Mouse (Mus musculus) limb, embryonic 12.5 days (tissue): ENCODE results near the gene Clybl. TPM values are rescaled to one million over a fixed set of nuclear protein-coding genes. Genes with fewer than 3 reads are reported as not detected.
A peak's percentile ranks its signal among the peaks of the same experiment; 100 is the strongest.

Experiments used
- ATAC-seq: fragments of 200-750 bp; cut with Nextera tagmentation; 2 replicates; pipeline ENCODE4 v1.8.0; 2017; ENCODE audit warnings: low read depth, moderate TSS enrichment; ENCODE audit not compliant: insufficient number of reproducible peaks, insufficient read depth, low FRiP score, low TSS enrichment
- H3K27ac ChIP-seq: fragments of 300-500 bp; sonication (generic); 2 replicates; pipeline ENCODE4 v1.5.1; 2016; ENCODE audit warnings: mild to moderate bottlenecking, moderate library complexity
- H3K27me3 ChIP-seq: fragments of 300-500 bp; sonication (generic); 2 replicates; pipeline ENCODE4 v1.6.1; 2016; ENCODE audit warnings: mild to moderate bottlenecking, moderate library complexity
- H3K36me3 ChIP-seq: fragments of 300-500 bp; sonication (generic); 2 replicates; pipeline ENCODE4 v1.6.1; 2016; ENCODE audit warnings: mild to moderate bottlenecking, moderate library complexity
- H3K4me1 ChIP-seq: fragments of 300-500 bp; sonication (generic); replicated peaks from 2 replicates; pipeline ENCODE4 v1.6.1; 2016
- H3K4me2 ChIP-seq: fragments of 300-500 bp; sonication (generic); 2 replicates; pipeline ENCODE4 v1.6.1; 2016; ENCODE audit warnings: mild to moderate bottlenecking, moderate library complexity
- H3K4me3 ChIP-seq: fragments of 300-500 bp; sonication (generic); replicated peaks from 2 replicates; pipeline ENCODE4 v1.5.1; 2016; ENCODE audit warnings: mild to moderate bottlenecking
- H3K9ac ChIP-seq: fragments of 300-500 bp; sonication (generic); replicated peaks from 2 replicates; pipeline ENCODE4 v1.6.1; 2016; ENCODE audit warnings: mild to moderate bottlenecking, moderate library complexity
- H3K9me3 ChIP-seq: fragments of 300-500 bp; sonication (generic); 2 replicates; pipeline ENCODE4 v1.6.1; 2016; ENCODE audit warnings: mild to moderate bottlenecking, moderate library complexity
- WGBS: fragments of 180-500 bp; shearing (Covaris S2); methylation state at CpG from one replicate; pipeline ENCODE4 v1.1.7; 2016; 5-methylcytosine and 5-hydroxymethylcytosine counted together
- polyA plus RNA-seq: library from polyadenylated mRNA; unstranded; fragments of >200 nt; fragmentation: Nextera tagmentation; extraction: Ambion mirVana; gene quantifications from 2 replicates; pipeline ENCODE4 v1.2.1, GENCODE M21; 2016

Gene Clybl
- polyA plus RNA-seq, 1 experiment from 2014 or later = 16.8 TPM

DNA sequence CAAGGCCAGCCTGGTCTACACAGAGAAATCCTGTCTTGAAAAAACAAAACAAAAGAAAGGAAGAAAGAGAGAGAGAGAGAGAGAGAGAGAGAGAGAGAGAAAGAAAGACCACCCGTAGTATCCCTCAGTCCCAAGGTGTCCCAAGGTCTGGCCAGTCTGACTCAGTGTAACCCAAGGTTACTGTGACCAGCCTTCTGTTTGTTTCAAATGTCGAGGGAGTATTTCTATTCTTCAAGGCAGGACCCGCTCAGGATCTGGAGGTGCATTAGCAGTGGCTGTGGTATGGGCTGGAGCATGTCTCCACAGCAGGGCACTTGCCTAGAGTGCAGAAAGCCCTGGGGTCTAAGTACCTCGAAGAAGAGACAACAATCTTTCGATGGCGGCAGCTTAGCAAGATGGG lies 15.3 kb downstream of the Clybl start:
- Histone ChIP-seq H3K27ac (no peak overlapping the region), H3K4me3 (no peak overlapping the region), H3K36me3 (no peaks in the 10 kb centered on the region), H3K4me2 (no peak overlapping the region), H3K27me3 (peaks cover 22% of the 10 kb centered on the region), H3K9me3 (peaks cover 17% of the 10 kb centered on the region), H3K9ac (no peak overlapping the region), H3K4me1 (peaks cover 21% of the 10 kb centered on the region)
- ATAC-seq = no peak
- WGBS = 84% methylated on average over 6 of the region's 6 CpGs

DNA sequence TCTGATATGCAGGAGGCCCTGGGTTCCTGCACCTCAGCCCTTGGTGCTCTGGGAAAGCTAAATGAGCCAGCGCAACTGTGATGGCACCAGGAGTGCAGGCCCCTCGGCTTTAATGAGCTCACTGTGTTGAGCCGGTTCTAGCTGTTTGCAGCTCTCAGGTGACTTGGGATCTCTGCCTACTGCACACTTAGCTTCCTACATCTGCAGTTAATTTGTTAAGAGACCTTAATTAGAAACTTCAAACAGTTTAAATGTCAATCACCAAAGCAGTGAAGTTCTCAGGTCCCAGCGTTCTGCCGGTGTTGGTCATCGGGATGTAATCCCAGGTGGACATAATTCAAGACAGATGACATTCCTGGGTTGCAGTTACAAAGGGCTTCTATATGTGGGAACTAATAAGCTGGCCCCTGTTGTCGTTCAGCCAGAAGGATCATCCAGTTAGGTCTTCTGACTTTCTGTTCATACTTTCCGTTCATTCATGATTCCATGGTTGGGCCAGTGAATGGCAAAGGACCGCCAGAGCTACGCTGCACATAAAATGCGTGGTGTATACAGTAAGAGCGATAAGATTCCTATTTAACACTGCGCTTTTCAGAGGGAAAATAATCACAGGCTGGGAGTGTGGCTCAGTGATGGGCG lies 18.9 kb downstream of the Clybl start:
- Histone ChIP-seq H3K4me1 (peaks cover 42% of the 10 kb centered on the region), H3K9me3 (peaks cover 12% of the 10 kb centered on the region), H3K27me3 (peaks cover 28% of the 10 kb centered on the region), H3K9ac (no peak overlapping the region), H3K4me2 (peak overlapping the region; percentile 32), H3K27ac (peak overlapping the region; percentile 56), H3K36me3 (no peaks in the 10 kb centered on the region), H3K4me3 (no peak overlapping the region)
- 15% methylated on average over 14 of the region's 14 CpGs for WGBS
- ATAC-seq = peak; percentile 49; the same call in 1 of the 2 replicates

DNA sequence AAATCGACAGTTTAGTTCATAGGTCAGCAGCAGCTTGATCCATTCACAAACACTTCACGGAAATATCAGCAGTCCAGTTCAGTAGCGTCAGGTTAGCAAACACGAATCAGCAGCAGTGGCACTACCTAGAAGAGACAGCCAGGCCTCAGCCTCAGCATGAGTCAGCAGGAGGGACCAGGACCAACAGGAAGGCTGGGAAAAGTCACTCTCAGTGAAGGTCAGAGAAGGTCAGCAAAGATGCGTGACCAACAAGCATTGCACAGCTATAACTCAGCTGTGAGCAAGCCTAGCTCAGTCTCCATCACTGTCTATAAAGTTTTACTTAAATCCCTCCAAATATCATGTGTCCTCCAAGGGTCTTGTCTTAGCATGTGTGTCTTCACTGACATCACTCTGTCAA lies 27.7 kb downstream of the Clybl start:
- Histone ChIP-seq H3K4me1 (no peaks in the 10 kb centered on the region), H3K9me3 (no peaks in the 10 kb centered on the region), H3K27me3 (peaks cover 6% of the 10 kb centered on the region), H3K4me3 (no peak overlapping the region), H3K9ac (no peak overlapping the region), H3K36me3 (no peaks in the 10 kb centered on the region), H3K27ac (no peak overlapping the region), H3K4me2 (no peak overlapping the region)
- ATAC-seq = no peak
- WGBS = 79% methylated on average over 5 of the region's 5 CpGs

DNA sequence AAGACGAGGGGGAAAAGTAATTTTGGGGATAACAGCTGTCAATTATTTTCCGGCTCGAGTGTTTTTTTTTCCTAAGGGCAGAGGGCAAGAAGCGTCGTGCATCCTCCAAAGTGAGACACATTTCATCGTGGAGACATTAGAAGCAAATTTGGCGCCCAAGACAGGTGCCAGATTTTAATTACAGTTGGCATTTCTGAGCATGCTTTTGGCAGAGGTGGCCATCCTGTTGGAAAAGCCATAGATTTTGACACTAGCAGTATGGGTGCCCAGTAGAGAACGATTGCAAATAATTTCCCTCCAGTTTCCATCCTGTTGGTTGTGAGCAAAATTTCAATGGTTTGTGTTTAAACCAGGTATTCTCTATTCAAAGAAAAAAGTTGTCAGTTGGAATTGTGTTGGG lies 32.1 kb downstream of the Clybl start:
- no peaks in the 10 kb centered on the region; the same call in none of the 2 replicates for H3K27me3 ChIP-seq
- H3K9ac ChIP-seq = no peak overlapping the region
- no peak for ATAC-seq
- no peaks in the 10 kb centered on the region for H3K4me1 ChIP-seq
- H3K27ac ChIP-seq = no peak overlapping the region
- H3K4me2 ChIP-seq = no peak overlapping the region
- 76% methylated on average over 8 of the region's 8 CpGs for whole genome bisulfite sequencing
- H3K4me3 ChIP-seq = no peak overlapping the region
- H3K36me3 ChIP-seq = no peaks in the 10 kb centered on the region
- no peaks in the 10 kb centered on the region for H3K9me3 ChIP-seq

DNA sequence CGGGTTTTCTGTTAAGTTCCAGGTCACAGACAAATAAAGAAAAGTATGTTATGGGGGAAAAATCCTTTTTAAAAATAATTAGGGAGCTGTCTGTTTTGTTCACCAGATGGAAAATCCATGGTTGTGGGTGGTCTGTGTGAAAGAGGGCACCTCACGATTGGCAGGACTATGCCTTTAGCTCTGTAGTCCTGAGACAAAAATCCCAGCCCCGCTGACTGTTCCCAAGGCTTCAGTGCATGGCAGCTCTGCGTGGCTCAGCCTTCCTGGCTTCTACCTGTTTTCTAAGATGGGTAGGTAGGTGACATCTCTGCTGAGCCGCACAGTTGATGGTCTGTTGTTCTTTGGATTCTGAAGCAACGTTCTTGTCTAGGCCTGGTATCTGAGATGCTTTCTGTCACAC lies 32.6 kb downstream of the Clybl start:
- WGBS = 84% methylated on average over 6 of the region's 6 CpGs
- Histone ChIP-seq H3K4me2 (no peak overlapping the region), H3K9me3 (no peaks in the 10 kb centered on the region), H3K27me3 (no peaks in the 10 kb centered on the region; the same call in none of the 2 replicates), H3K36me3 (no peaks in the 10 kb centered on the region), H3K4me1 (no peaks in the 10 kb centered on the region), H3K27ac (no peak overlapping the region), H3K4me3 (no peak overlapping the region), H3K9ac (no peak overlapping the region)
- no peak for ATAC-seq

DNA sequence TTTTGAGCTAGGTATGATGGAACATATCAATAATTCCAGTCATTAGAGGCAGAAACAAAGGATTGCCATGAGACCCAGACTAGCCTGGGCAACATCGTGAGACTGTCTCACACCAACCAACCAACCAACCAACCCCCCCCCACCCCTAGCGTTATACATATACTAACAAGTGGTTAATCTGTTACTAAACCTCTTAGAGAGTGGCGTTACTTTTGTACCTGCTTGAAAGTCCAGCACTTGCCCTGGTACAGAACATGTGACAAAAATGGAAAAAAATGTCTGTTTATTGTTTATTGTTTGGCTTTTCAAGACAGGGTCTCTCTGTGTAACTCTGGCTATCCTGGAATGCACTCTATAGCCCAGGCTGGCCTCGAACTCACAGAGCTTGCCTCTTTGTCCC lies 35.7 kb downstream of the Clybl start:
- ATAC-seq = no peak
- Histone ChIP-seq H3K4me3 (no peak overlapping the region), H3K27me3 (peaks cover 5% of the 10 kb centered on the region), H3K4me1 (no peaks in the 10 kb centered on the region), H3K9me3 (no peaks in the 10 kb centered on the region; the same call in 1 of the 2 replicates), H3K9ac (no peak overlapping the region), H3K36me3 (no peaks in the 10 kb centered on the region), H3K27ac (no peak overlapping the region), H3K4me2 (no peak overlapping the region)
- WGBS = 95% methylated on average over 4 of the region's 4 CpGs

DNA sequence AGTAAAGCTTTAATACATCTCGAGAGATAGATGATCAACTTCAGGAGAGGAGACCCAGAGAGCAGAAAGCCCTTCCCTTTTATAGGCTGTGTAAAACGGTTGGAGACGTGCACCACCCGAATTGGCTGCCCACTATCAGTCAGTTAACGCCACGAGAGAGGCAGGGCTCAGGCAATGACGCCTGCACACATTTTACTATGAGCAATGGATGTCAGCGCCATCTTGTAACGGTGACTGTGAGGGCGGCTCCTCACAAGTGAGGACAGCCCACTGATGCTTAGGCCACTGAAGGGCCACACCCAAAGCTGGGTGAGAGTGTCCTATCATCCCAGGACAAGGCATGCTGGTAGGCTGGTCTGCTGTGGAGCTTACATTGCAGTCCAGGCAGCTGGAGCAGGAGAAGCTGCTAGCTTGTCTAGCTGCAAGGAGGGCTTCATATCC lies 41.5 kb downstream of the Clybl start:
- ATAC-seq = no peak
- peaks cover 28% of the 10 kb centered on the region for H3K4me1 ChIP-seq
- H3K27me3 ChIP-seq = peaks cover 43% of the 10 kb centered on the region

DNA sequence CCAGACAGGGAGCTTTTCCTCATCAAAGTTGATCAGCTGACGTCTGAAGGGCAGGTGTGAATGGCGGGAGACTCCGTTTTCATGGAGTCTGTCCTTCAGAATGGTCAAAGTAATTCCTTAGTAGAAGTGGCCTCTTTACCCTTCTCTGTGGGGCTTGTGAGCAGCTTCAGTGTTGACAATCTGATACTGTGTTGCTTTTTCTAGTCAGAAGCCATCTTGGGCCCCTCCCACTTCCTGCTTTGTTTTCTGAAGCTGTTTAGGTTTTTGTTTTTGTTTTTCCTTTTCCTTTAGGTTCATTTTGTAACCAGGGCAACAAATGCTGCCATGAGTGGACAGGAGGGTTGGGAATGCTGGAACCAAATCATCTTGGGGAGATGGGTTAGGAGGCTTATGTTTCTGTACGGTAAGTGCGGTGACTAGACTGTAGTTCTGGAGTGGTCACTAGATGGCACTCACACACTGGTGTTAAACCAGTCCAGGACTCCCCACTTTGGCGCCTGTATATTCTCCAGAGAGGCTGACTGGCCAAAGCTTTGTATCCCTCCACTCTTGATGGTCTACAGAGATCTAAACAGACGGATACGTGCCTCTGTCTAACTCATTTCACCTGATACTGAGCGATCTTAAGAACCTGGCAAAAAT lies 42.1 kb downstream of the Clybl start:
- Histone ChIP-seq H3K27me3 (peaks cover 44% of the 10 kb centered on the region), H3K27ac (no peak overlapping the region), H3K9me3 (no peaks in the 10 kb centered on the region; the same call in 1 of the 2 replicates), H3K9ac (no peak overlapping the region), H3K4me2 (peak overlapping the region; percentile 20; the same call in 1 of the 2 replicates), H3K36me3 (no peaks in the 10 kb centered on the region), H3K4me1 (peaks cover 29% of the 10 kb centered on the region), H3K4me3 (no peak overlapping the region)
- peak; percentile 79; the same call in 1 of the 2 replicates for ATAC-seq
- 18% methylated on average over 9 of the region's 9 CpGs for WGBS

More for the DNA sequence above, 41.5 kb downstream of the Clybl start:
- Histone ChIP-seq H3K4me2 (no peak overlapping the region), H3K27ac (no peak overlapping the region), H3K4me3 (no peak overlapping the region), H3K9me3 (no peaks in the 10 kb centered on the region; the same call in 1 of the 2 replicates), H3K9ac (no peak overlapping the region), H3K36me3 (no peaks in the 10 kb centered on the region)
- 54% methylated on average over 10 of the region's 10 CpGs for WGBS

DNA sequence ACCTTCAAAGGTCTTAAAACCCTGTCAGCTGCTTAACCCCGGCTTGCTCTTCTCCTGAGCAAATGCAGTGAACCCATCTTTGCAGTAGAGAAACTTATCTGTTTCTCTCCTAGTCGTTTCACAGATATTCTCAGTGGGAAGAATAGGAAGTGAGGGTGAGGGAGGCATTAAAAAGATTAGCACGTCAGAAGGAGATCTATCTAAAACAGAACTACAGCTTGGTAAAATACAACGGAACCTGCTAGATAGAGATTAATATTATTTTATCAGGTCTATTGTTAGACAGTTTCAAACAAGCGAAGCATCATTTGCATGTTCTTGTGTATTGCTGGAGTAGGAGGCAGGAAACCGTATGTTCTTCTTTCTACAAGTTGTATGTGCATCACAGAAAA lies 42.6 kb downstream of the Clybl start:
- Histone ChIP-seq H3K27ac (no peak overlapping the region), H3K4me1 (peaks cover 34% of the 10 kb centered on the region), H3K9me3 (no peaks in the 10 kb centered on the region; the same call in 1 of the 2 replicates), H3K4me3 (no peak overlapping the region), H3K27me3 (peaks cover 49% of the 10 kb centered on the region), H3K9ac (no peak overlapping the region), H3K36me3 (no peaks in the 10 kb centered on the region), H3K4me2 (peak overlapping the region; percentile 20; the same call in 1 of the 2 replicates)
- ATAC-seq = no peak
- WGBS = 45% methylated on average over 6 of the region's 6 CpGs

DNA sequence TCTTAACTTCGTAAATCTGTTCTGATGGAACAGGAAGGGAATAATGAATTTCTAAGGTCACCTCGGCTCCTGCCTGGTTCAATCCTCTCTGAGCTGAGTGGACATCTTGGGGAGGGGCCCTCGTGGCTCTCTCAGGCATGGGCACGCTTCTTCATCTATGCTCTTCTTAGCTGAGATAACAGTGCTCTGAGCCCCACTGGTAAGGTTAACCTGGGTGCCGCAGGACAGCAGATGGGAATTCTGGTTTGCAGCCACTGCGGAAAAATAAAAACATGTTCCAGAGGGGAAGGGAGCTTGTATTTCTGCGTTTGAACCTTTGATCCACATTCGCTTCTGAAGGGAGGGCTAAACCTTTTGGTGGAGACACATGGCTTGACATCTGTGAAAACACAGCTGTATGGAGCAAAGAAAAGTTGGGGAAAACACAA lies 43.0 kb downstream of the Clybl start:
- peaks cover 36% of the 10 kb centered on the region for H3K4me1 ChIP-seq
- H3K4me2 ChIP-seq = no peak overlapping the region
- H3K27ac ChIP-seq = no peak overlapping the region
- no peak overlapping the region for H3K9ac ChIP-seq
- no peaks in the 10 kb centered on the region for H3K36me3 ChIP-seq
- no peaks in the 10 kb centered on the region; the same call in 1 of the 2 replicates for H3K9me3 ChIP-seq
- H3K27me3 ChIP-seq = peaks cover 53% of the 10 kb centered on the region
- no peak for ATAC-seq
- no peak overlapping the region for H3K4me3 ChIP-seq
- WGBS = 31% methylated on average over 8 of the region's 8 CpGs

DNA sequence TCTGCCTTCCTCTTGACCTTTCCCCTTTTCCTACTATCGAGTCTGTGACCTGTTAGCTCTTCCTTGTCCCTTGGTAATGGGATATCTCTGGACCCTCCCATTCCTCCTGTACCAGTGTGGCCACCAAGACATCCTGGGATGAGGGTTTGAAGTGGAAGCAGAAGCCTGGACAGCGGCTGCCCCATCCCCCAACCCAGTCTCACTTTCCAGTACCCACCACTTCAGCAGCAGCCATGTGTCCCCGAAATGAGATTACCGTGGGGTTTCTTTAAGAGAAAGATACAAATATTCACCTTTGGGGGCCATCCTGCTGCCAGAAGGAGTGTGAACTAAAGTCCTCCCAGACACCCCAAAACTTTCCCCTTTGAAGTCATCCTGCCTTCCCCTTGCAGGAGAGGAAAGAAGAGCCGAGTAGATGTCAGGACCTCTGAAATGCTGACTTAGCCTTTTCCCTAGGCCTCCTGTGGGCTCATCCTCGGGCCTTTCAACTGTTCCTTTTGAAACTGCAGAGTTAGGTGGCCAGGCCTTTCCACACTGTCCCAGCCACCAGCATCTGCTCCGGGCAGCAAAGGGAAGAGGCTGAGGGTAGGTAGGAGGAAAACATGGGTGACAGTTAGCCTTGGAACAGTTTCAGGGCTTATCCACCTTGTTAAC lies 44.1 kb downstream of the Clybl start:
- H3K9me3 ChIP-seq = no peaks in the 10 kb centered on the region
- H3K27me3 ChIP-seq = peaks cover 62% of the 10 kb centered on the region
- no peak overlapping the region for H3K4me3 ChIP-seq
- 14% methylated on average over 7 of the region's 7 CpGs for WGBS
- H3K4me1 ChIP-seq = peaks cover 39% of the 10 kb centered on the region
- H3K36me3 ChIP-seq = no peaks in the 10 kb centered on the region
- no peak overlapping the region for H3K27ac ChIP-seq
- no peak overlapping the region for H3K4me2 ChIP-seq
- H3K9ac ChIP-seq = 0 out of 2 replicates have a peak overlapping the region, but pooled peaks have one; percentile 31
- ATAC-seq = no peak
